Mouse (Mus musculus): ENCODE results near the gene Ctps.

- TF ChIP-seq POLR2A (IDR thresholded peaks at IDR 0.05; ENCODE audit: extremely low read depth, insufficient read depth, low read length) (no peak), CTCF (IDR thresholded peaks at IDR 0.05; ENCODE audit: extremely low read depth, insufficient read depth, low read length) (no peak)
These were observed 2.1 kb downstream of the Ctps start for GRCm38 (mm10) chr4:120568005-120568404.

Measured in cortical plate, adult 2 months (tissue).